Mouse (Mus musculus): ENCODE data around the gene Ccnd1.

GRCm38 (mm10) chr7:144964316-144964715, 24.6 kb upstream of the Ccnd1 start:
- TF ChIP-seq CTCF (IDR thresholded peaks at IDR 0.05; ENCODE audit: insufficient read depth, low read length) (no peak), POLR2A (IDR thresholded peaks at IDR 0.05; ENCODE audit: borderline replicate concordance, extremely low read depth, low read depth, low read length) (no peak)
